Mouse (Mus musculus) thymus, adult 2 months (tissue): ENCODE results near the gene Gsg1l.

Experiments
- CTCF ChIP-seq: fragments of 200-500 bp; IDR thresholded peaks from 2 replicates; pipeline ENCODE4 v1.5.1; 2012; ENCODE audit warnings: mild to moderate bottlenecking, control low read depth, low read length, moderate library complexity, borderline replicate concordance; ENCODE audit not compliant: control insufficient read depth, poor library complexity, insufficient read depth; ENCODE audit errors: extremely low read depth
- POLR2A ChIP-seq: fragments of 200-500 bp; IDR thresholded peaks from 2 replicates; pipeline ENCODE4 v1.6.1; 2012; ENCODE audit warnings: mild to moderate bottlenecking, low read length, control low read depth, moderate library complexity; ENCODE audit not compliant: control insufficient read depth, poor library complexity, insufficient read depth; ENCODE audit errors: extremely low read depth

DNA sequence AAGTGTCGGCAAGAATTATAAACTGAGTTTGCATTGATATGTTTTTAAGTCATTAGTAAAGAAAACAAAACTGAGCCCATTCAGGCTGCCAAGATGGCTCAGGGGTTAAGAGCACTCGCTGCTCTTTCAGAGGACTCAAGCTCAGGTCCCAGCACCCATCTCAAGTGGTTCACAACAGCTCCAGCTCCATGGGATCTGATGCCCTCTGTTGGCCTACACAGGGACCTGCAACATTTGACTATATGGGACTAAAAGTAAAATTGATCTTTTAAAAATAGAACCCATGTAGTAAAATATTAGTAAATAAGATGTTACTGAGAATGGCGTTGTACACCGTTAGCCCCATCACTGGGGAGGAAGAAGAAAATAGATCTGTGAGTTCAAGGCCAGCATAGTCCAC, 11.9 kb downstream of the Gsg1l start:
- TF ChIP-seq CTCF (no peak), POLR2A (no peak)
